Mouse (Mus musculus) neural tube, embryonic 12.5 days (tissue): ENCODE results near the gene Klc4. TPM values are rescaled to one million over a fixed set of nuclear protein-coding genes. Genes with fewer than 3 reads are reported as not detected.
A peak's percentile ranks its signal among the peaks of the same experiment; 100 is the strongest.

Source experiments
- ATAC-seq: fragments of 200-750 bp; cut with Nextera tagmentation; 2 replicates; pipeline ENCODE4 v1.8.0; 2017; ENCODE audit warnings: low read depth, mild to moderate bottlenecking, moderate TSS enrichment, moderate library complexity; ENCODE audit not compliant: low FRiP score
- H3K27ac ChIP-seq: fragments of 300-500 bp; sonication (generic); 2 replicates; pipeline ENCODE4 v1.5.1; 2016
- H3K27me3 ChIP-seq: fragments of 300-500 bp; sonication (generic); replicated peaks from 2 replicates; pipeline ENCODE4 v1.6.1; 2016; ENCODE audit warnings: mild to moderate bottlenecking
- H3K36me3 ChIP-seq: fragments of 300-500 bp; sonication (generic); 2 replicates; pipeline ENCODE4 v1.6.1; 2016; ENCODE audit warnings: mild to moderate bottlenecking
- H3K4me1 ChIP-seq: fragments of 300-500 bp; sonication (generic); 2 replicates; pipeline ENCODE4 v1.6.1; 2016
- H3K4me2 ChIP-seq: fragments of 300-500 bp; sonication (generic); replicated peaks from 2 replicates; pipeline ENCODE4 v1.6.1; 2016; ENCODE audit warnings: mild to moderate bottlenecking
- H3K4me3 ChIP-seq: fragments of 300-500 bp; sonication (generic); 2 replicates; pipeline ENCODE4 v1.5.1; 2016
- H3K9ac ChIP-seq: fragments of 300-500 bp; sonication (generic); 2 replicates; pipeline ENCODE4 v1.6.1; 2016; ENCODE audit warnings: mild to moderate bottlenecking
- H3K9me3 ChIP-seq: fragments of 300-500 bp; sonication (generic); 2 replicates; pipeline ENCODE4 v1.6.1; 2016; ENCODE audit warnings: mild to moderate bottlenecking
- WGBS: fragments of 180-500 bp; shearing (Covaris S2); methylation state at CpG from one replicate; pipeline ENCODE4 v1.1.7; 2016; 5-methylcytosine and 5-hydroxymethylcytosine counted together
- polyA plus RNA-seq: library from polyadenylated mRNA; unstranded; fragments of >200 nt; fragmentation: Nextera tagmentation; extraction: Ambion mirVana; gene quantifications from 2 replicates; pipeline ENCODE4 v1.2.1, GENCODE M21; 2016

Gene Klc4
- polyA plus RNA-seq, 1 experiment from 2014 or later, result 45.2 TPM

DNA sequence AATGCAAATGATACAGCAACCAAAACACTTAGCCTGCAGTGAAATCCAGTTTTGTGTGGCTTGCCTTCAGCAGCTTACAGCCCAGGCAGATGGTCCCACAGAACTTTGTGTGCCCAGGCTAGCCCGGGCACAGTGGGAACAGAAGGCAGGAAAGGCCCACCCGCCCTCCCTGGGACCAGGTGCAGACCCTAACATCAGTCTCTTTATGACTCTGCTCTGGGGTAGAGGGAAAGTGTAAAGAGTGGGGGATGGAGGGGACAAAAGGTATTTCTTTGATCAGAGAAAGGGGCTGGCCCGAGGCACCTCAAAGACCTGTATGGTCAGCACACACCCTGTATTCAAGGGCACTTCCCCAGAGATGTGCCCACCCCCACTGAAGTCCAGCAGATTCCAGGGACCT is 32.6 kb downstream of the Klc4 start:
- H3K9ac ChIP-seq, result no peak overlapping the region
- H3K36me3 ChIP-seq, result no peaks in the 10 kb centered on the region
- H3K9me3 ChIP-seq, result no peaks in the 10 kb centered on the region
- no peak overlapping the region for H3K4me2 ChIP-seq
- H3K4me1 ChIP-seq, result peaks cover 53% of the 10 kb centered on the region
- H3K4me3 ChIP-seq, result no peak overlapping the region
- no peaks in the 10 kb centered on the region for H3K27me3 ChIP-seq
- no peak overlapping the region for H3K27ac ChIP-seq
- 17% methylated on average over 3 of the region's 3 CpGs for WGBS
- ATAC-seq, result no peak

DNA sequence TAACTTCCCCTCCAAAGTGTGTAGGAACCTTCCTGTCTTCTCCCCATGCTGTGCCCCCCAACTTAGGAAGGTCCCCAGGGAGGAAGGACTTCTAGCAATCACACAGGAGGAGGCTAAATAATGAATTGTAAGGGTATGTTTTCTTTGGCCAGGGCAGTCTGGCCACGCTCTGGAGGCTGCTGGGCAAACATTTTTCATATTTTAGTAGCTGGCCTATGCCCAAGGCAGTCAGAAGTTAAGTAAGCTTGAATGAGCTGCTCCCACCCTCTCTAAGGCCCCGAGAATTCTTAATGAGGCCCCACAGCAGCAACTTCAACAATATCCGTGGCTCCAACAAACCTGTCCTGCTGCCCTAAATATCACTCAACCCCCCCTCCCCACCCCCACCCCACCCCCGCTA is 33.0 kb downstream of the Klc4 start:
- 0 out of 2 replicates have a peak overlapping the region, but pooled peaks have one; percentile 14 for H3K4me2 ChIP-seq
- 17% methylated on average over 4 of the region's 4 CpGs for WGBS

DNA sequence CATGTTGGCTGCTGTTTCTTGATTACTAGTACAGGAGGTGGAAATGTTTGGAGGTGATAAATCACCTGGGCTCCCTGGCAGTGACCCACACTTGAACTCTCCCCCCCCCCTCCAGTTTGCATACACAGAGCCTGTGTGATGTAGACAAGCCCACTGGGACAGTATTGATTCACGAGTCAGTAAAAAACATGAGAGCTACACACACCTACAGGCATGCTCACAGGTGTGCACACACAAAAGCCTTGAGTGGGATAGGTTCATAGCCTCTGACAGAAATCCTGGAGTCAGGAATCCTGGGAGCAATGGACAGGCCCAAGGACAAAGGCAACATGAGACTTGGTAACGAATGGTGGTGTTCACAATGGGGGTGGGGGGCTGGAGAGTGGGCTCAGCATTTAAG is 33.6 kb downstream of the Klc4 start:
- 42% methylated on average over 2 of the region's 2 CpGs for WGBS
- Histone ChIP-seq H3K27ac (no peak overlapping the region), H3K9me3 (no peaks in the 10 kb centered on the region), H3K9ac (no peak overlapping the region), H3K36me3 (no peaks in the 10 kb centered on the region), H3K4me2 (0 out of 2 replicates have a peak overlapping the region, but pooled peaks have one; percentile 14), H3K4me3 (no peak overlapping the region), H3K4me1 (peaks cover 43% of the 10 kb centered on the region), H3K27me3 (no peaks in the 10 kb centered on the region)
- ATAC-seq, result no peak

More for the DNA sequence above, 33.0 kb downstream of the Klc4 start:
- Histone ChIP-seq H3K9ac (no peak overlapping the region), H3K27ac (no peak overlapping the region), H3K9me3 (no peaks in the 10 kb centered on the region), H3K36me3 (no peaks in the 10 kb centered on the region), H3K4me1 (peaks cover 49% of the 10 kb centered on the region), H3K4me3 (no peak overlapping the region), H3K27me3 (no peaks in the 10 kb centered on the region)
- ATAC-seq, result no peak

DNA sequence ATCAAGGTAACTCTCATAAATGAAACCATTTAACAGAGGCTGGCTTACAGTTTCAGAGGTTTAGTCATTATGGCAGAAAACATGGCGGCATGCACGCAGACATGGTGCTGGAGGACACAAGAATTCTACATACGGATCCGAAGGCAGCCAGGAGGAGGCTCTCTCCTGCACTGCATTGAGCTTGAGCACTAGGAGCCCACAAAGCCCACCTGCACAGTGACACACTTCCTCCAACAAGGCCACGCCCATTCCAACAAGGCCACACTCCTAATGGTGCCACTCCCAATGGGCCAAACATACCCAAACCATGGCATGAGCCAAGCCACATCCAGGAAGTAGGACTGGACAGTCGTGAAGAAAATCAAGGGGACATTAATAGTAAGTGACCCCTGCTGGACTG is 34.5 kb downstream of the Klc4 start:
- Histone ChIP-seq H3K36me3 (no peaks in the 10 kb centered on the region), H3K4me2 (no peak overlapping the region), H3K9me3 (no peaks in the 10 kb centered on the region), H3K4me3 (no peak overlapping the region), H3K4me1 (peaks cover 38% of the 10 kb centered on the region), H3K27ac (no peak overlapping the region), H3K9ac (no peak overlapping the region), H3K27me3 (no peaks in the 10 kb centered on the region)
- no peak for ATAC-seq
- WGBS, result 93% methylated on average over 6 of the region's 6 CpGs

DNA sequence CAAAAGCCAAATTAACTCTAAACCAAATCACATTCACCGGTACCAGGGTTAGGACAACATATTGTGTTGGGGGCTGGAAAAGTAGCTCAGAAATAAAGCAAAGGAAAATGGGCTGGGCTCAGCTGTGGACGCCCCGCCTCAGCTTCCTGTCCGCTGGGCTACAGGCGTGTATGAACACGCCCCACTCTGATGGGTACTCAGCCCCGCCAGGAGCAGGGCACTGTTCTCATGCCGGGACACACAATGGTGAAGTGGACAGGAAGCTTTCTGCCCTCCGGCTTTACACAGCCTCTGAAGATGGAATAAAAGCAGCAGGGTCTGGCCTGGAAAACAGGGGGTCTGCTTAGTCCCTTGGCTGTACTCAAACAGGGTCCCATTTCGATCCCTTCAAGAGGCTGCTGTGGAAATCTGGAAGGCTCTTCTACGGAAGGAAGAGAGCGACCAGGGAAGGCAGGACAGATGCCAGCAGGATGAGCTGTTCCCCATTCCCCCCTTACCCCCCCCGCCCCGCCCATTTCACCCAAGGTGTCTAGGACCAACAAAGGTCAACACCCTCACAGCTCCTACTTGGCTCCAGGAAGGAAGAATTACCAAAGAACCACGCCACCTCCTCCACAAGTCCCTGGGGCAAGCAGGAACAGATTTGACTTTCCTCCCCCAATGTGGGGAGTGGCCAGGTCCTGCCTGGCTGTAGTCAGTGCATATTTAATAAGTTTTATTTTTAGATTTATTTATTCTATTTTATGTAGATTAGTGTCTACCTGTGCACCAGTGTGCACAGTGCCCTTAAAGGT is 35.9 kb downstream of the Klc4 start:
- peaks cover 44% of the 10 kb centered on the region for H3K4me1 ChIP-seq
- no peak for ATAC-seq

DNA sequence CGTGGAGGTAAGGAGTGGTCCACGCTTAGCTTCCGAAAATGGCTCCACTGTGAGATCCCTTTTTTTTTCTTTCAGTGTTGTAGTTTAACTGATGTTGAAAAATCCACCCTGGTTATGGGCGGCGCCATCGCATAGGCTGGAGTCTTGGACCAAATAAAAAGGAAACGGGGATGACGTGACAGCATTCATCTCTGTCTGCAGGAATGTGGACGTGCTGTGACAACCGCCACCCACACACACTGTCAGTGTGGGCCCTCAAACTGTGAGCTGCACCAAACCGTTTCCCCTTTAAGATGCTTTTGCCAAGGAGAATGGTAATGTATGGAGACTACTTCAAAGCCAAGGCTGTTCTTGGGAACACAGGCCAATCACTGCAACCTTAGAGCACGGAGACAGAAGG is 39.8 kb downstream of the Klc4 start:
- peaks cover 30% of the 10 kb centered on the region for H3K4me1 ChIP-seq
- H3K27ac ChIP-seq, result no peak overlapping the region
- no peaks in the 10 kb centered on the region for H3K27me3 ChIP-seq
- no peak overlapping the region for H3K4me3 ChIP-seq
- no peak overlapping the region for H3K9ac ChIP-seq
- no peak overlapping the region for H3K4me2 ChIP-seq
- H3K36me3 ChIP-seq, result no peaks in the 10 kb centered on the region
- H3K9me3 ChIP-seq, result no peaks in the 10 kb centered on the region
- ATAC-seq, result no peak
- 84% methylated on average over 12 of the region's 12 CpGs for WGBS

More for the DNA sequence above, 35.9 kb downstream of the Klc4 start:
- Histone ChIP-seq H3K9me3 (no peaks in the 10 kb centered on the region), H3K4me3 (no peak overlapping the region), H3K36me3 (no peaks in the 10 kb centered on the region), H3K4me2 (peak overlapping the region; percentile 3; the same call in 1 of the 2 replicates), H3K9ac (no peak overlapping the region), H3K27me3 (no peaks in the 10 kb centered on the region), H3K27ac (no peak overlapping the region)
- WGBS, result 46% methylated on average over 15 of the region's 15 CpGs

DNA sequence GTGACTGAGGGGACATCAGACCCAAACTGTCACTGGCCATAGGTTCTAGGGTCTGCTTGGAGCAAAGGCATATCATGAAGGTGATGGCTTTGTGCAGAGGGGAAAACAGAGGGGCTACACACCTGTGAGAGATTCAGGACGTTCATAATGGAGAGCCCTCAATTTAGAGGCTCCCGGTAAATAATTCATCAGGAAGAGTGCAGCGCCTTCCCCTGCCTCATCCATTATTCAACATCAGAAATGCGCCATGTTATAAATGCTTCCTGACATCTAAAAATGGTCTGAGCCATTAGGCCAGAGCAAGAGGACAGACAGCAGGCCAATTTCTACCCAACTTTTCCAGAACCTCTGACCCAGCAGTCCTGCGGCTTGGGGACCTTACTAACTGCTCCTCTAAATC is 40.7 kb downstream of the Klc4 start:
- Histone ChIP-seq H3K9me3 (no peaks in the 10 kb centered on the region), H3K4me1 (peaks cover 26% of the 10 kb centered on the region), H3K27ac (0 out of 2 replicates have a peak overlapping the region, but pooled peaks have one; percentile 42), H3K4me2 (0 out of 2 replicates have a peak overlapping the region, but pooled peaks have one; percentile 28), H3K9ac (no peak overlapping the region), H3K36me3 (no peaks in the 10 kb centered on the region), H3K27me3 (no peaks in the 10 kb centered on the region), H3K4me3 (no peak overlapping the region)
- 45% methylated on average over 5 of the region's 5 CpGs for WGBS
- ATAC-seq, result no peak

DNA sequence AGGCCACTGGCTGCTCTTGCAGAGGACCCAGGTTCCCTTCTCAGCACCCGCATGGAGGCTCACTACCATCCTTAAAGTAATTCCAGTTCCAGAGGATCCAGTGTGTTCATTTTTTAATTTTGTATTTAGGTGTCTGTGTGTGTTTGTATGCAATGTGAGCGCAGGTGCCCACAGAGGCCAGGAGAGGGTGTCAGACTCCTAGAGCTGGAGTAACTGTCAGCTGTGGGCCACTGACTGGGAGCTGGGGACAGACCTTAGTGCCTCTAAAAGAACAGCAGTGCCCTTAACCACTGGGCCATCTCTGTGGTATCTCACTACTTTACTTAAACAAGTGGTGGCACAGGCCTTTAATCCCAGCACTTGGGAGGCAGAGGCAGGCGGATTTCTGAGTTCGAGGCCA is 42.6 kb downstream of the Klc4 start:
- no peak overlapping the region for H3K27ac ChIP-seq
- no peaks in the 10 kb centered on the region for H3K36me3 ChIP-seq
- no peak overlapping the region for H3K4me3 ChIP-seq
- H3K27me3 ChIP-seq, result no peaks in the 10 kb centered on the region
- H3K4me2 ChIP-seq, result no peak overlapping the region
- ATAC-seq, result no peak
- peaks cover 18% of the 10 kb centered on the region for H3K4me1 ChIP-seq
- H3K9ac ChIP-seq, result no peak overlapping the region
- no peaks in the 10 kb centered on the region for H3K9me3 ChIP-seq
- WGBS, result 94% methylated on average over 4 of the region's 4 CpGs

DNA sequence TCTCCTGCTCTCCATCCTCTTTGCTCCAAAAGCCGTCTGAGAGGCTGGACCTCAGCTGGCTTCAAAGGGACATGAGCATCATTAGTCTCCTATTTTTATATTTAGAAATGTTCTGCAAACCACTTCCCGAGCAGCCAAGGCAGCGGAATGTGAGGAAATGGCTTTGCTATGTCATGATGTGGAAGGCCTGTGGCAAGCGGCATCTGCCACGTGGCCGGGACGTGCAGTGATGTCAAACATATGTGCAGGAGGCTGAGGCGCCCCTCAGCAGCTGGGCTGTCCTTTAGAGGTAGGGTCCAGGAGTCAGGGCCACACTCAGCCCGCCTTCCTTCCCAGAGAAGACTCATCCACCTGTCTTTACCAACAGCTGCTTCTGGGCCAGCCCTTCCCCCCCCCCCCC is 43.6 kb downstream of the Klc4 start:
- Histone ChIP-seq H3K9ac (no peak overlapping the region), H3K4me1 (peaks cover 18% of the 10 kb centered on the region), H3K27ac (no peak overlapping the region), H3K4me3 (no peak overlapping the region), H3K9me3 (no peaks in the 10 kb centered on the region), H3K27me3 (no peaks in the 10 kb centered on the region), H3K36me3 (0 out of 2 replicates have a peak, but pooled peaks cover 4% of the 10 kb centered on the region), H3K4me2 (no peak overlapping the region)
- 72% methylated on average over 9 of the region's 9 CpGs for WGBS
- no peak for ATAC-seq

DNA sequence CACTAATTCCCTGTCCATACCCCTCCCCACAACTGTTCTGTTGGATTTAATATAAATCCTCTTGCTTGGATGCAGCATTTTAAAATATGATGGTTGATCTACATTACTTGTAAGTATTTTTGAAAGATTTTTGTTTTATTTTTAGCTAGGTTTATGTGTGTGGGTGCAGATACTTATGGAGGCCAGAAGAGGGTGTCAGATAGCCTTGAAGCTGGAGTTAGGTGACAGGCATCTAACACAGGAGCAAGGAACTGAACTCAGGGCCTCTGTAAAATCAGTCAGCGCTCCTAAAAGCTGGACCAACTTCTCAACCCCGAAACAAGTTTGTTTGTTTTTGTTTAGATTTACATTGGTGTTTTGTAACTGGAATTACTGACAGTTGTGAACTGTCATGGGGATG is 45.3 kb downstream of the Klc4 start:
- Histone ChIP-seq H3K4me2 (no peak overlapping the region), H3K9ac (no peak overlapping the region), H3K27ac (no peak overlapping the region), H3K27me3 (no peaks in the 10 kb centered on the region), H3K36me3 (peaks cover 8% of the 10 kb centered on the region; the same call in 1 of the 2 replicates), H3K9me3 (no peaks in the 10 kb centered on the region), H3K4me1 (peaks cover 17% of the 10 kb centered on the region), H3K4me3 (no peak overlapping the region)
- no peak for ATAC-seq
- 96% methylated on average over 2 of the region's 2 CpGs for WGBS

DNA sequence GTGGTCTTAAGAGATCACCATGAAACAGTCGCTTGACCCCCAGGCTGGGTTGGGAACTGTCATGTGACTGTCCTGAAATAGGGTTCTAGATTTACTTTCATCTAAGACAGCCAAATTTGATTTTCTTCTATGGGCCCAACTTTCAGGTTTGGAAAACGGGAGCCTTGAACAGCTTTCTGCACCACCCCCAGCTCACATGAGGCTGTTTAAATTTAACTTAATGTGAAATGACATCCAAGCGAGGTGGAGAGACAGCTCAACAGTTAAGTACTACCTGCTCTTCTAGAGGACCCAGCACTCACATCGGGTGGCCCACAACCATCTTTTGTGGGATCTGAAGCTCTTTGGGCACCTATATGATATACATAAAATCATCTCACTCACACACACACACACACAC is 46.9 kb downstream of the Klc4 start:
- no peaks in the 10 kb centered on the region for H3K9me3 ChIP-seq
- H3K4me1 ChIP-seq, result peaks cover 17% of the 10 kb centered on the region
- WGBS, result 91% methylated on average over 4 of the region's 4 CpGs
- no peak overlapping the region for H3K4me3 ChIP-seq
- H3K27me3 ChIP-seq, result no peaks in the 10 kb centered on the region
- no peak overlapping the region for H3K4me2 ChIP-seq
- H3K36me3 ChIP-seq, result peaks cover 8% of the 10 kb centered on the region; the same call in 1 of the 2 replicates
- no peak for ATAC-seq
- H3K27ac ChIP-seq, result no peak overlapping the region
- no peak overlapping the region for H3K9ac ChIP-seq

DNA sequence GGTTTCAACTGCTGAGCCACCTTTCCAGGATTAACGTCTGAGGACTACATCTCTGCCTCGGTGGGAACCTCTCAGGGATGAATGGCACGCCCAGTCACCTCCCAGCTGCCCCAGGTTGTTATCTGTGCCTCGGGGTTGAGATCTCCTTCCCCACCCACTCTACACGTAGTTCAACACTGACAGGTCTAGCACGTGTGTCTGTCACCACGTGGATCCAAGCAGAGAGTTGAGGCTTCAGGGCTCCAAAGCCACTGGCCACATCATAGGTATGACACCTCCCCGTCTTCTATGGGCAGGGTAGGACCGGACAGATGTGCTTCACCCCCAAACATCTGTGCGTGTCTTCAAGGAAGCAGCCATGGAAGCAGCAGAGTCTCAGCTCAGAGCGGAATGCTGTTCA is 47.9 kb downstream of the Klc4 start:
- ATAC-seq, result no peak
- H3K9ac ChIP-seq, result no peak overlapping the region
- H3K9me3 ChIP-seq, result no peaks in the 10 kb centered on the region
- no peak overlapping the region for H3K27ac ChIP-seq
- H3K36me3 ChIP-seq, result peaks cover 8% of the 10 kb centered on the region; the same call in 1 of the 2 replicates
- H3K27me3 ChIP-seq, result no peaks in the 10 kb centered on the region
- H3K4me1 ChIP-seq, result peaks cover 17% of the 10 kb centered on the region
- no peak overlapping the region for H3K4me3 ChIP-seq
- 94% methylated on average over 11 of the region's 11 CpGs for WGBS
- no peak overlapping the region for H3K4me2 ChIP-seq

DNA sequence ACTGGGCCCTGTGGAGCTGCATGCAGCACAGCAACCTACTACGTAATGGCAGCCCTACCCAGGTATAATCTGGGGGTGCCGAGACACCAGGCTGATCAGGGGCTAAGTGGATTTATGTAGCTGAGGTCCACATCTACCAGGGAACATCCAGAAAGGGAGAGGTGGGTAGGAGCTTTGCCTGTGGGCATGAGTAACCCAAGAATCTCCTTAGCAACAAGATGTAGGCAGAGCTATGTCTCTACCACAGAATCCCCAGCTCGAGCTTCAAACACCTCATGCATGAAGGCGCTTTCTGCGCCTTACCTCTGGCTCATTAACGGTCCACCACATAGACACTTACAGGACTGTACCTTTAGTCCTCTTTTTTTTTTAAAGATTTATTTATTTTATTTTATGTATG is 50.5 kb downstream of the Klc4 start:
- no peak for ATAC-seq
- Histone ChIP-seq H3K4me1 (peaks cover 8% of the 10 kb centered on the region), H3K4me2 (no peak overlapping the region), H3K27me3 (no peaks in the 10 kb centered on the region), H3K9ac (no peak overlapping the region), H3K27ac (no peak overlapping the region), H3K4me3 (no peak overlapping the region), H3K9me3 (no peaks in the 10 kb centered on the region), H3K36me3 (peaks cover 14% of the 10 kb centered on the region)
- WGBS, result 83% methylated on average over 6 of the region's 6 CpGs
